Mouse (Mus musculus) layer of hippocampus, adult 9-11 months (tissue): ENCODE results near the gene Hmgb2.

Experiments used
- DNase-seq: peaks from one replicate; pipeline ENCODE4 v3.0.0; 2022

Gene Hmgb2

DNA sequence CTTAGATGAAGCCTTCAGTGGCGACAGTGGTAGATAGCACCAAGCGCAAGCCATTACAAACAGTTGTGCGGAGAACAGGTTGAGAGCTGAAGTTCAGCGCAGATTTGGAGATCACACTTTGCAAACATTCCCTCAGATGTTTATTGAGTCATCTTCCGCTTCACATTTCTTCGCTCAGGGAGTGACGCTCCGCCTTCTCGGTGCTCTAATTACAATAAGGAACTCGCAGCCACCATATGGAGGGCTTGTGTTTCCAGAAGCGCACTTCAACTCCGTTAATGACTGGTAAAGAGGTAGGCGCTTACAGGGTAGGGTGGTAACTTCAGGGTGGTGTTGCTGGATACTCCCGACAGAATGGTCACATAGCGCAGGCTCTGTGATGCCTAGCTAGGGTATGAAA, 52.0 kb downstream of the Hmgb2 start:
- DNase-seq = peak; percentile 51

DNA sequence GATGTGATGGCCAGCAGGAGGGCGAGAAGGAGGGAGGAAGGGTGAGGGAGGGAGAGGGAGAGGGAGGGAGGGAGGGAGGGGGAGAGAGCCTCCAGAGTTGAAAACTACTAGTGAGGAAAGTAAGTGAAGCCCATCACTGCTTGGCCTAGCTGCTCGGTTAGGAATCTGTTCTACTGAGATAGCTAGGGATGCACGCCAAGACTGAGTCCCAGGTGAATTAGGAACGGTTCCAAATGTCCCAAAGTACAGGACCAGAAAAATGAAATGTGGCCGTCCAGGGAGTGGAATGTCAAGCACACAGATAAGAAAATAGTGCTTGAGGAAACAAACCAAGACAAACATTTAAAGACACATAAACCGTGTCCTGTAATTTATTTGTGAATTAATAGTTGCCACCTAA, 53.3 kb downstream of the Hmgb2 start:
- DNase-seq = no peak
